Mouse (Mus musculus) thymus, adult 18-20 months (tissue): ENCODE results near the gene Anxa4.

ENCODE experiments used
- DNase-seq, 2 experiments: peaks; one replicate each; pipeline ENCODE4 v3.0.0; 2022; ENCODE audit warnings: mixed read lengths in 2 of 2

Anxa4 gene

GRCm38 (mm10) chr6:86750961-86751360, 42.4 kb downstream of the Anxa4 start:
- no peak for DNase-seq

GRCm38 (mm10) chr6:86749817-86750216, 43.6 kb downstream of the Anxa4 start:
- no peak for DNase-seq

- no peak for DNase-seq
Observed at GRCm38 (mm10) chr6:86747171-86747570, 46.2 kb downstream of the Anxa4 start.

GRCm38 (mm10) chr6:86740652-86741051, 52.7 kb downstream of the Anxa4 start:
- DNase-seq, result no peak

GRCm38 (mm10) chr6:86736830-86737229, 56.6 kb downstream of the Anxa4 start:
- no peak for DNase-seq

GRCm38 (mm10) chr6:86736313-86736712, 57.1 kb downstream of the Anxa4 start:
- DNase-seq, result no peak

DNA sequence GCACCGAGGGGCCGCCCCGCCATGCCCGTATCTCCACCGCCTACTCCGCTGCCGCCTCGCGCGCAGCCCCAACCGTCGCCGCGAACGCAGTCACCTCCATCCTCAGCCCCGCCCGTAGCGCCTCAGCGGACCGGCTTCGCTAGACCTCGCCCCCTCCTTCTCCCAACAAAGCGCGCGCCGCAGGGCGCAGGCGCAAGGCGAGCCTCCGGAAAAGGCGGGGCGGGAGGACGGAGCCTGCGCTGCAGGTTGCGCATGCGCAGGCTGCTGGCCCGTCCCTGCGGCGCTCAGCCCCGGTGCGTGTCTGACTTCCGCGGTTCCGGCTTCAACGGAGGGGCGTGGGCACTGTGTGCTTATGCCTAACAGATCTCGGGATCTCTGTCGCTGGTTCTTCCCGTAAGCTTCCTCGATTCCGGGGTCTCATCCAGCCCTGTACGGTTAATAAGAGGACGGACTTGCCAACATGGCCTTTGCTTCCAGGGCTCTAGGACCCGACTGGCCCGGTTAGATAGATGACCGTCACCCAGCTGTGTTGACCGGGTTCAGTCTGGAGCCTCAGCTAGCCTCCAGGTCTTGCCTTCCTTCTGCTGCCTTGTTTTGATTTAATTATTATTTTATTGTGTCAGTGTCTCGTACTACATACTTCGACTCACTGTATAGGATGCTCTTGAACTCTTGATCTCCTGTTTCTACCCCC, 60.1 kb downstream of the Anxa4 start, which contains the start of gene Gmcl1:
Gene Gmcl1, minus strand, starts transcription at position 201 of the 694 bp plus-strand sequence.
- peak; percentile 92 to 94 for DNase-seq

- peak in 1 of 2 experiments; percentile 67 for DNase-seq
Observed at GRCm38 (mm10) chr6:86732276-86733173, 60.9 kb downstream of the Anxa4 start.

DNA sequence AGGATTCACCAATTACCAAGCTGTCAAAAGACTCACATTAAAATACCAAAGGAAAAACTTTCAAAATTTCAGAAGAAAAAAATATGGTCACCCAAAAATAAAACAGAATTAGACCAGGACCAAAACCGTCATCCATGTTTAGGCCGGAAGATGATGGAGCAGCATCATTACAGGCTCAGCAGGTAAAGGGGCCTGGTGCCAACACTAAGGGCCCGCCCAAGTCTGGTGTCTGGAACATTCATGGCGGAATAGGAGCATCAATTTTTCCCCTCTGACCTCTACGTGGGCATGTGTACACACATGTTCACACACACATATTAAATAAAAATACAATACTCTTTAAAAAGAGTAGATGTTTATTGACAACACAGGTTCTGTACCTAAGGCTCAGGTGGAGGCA, 64.7 kb downstream of the Anxa4 start:
- DNase-seq, result no peak

- no peak for DNase-seq
Observed at GRCm38 (mm10) chr6:86721977-86722376, 71.4 kb downstream of the Anxa4 start.

- DNase-seq, result no peak
Observed at GRCm38 (mm10) chr6:86708072-86708774, 85.2 kb downstream of the Anxa4 start.

DNA sequence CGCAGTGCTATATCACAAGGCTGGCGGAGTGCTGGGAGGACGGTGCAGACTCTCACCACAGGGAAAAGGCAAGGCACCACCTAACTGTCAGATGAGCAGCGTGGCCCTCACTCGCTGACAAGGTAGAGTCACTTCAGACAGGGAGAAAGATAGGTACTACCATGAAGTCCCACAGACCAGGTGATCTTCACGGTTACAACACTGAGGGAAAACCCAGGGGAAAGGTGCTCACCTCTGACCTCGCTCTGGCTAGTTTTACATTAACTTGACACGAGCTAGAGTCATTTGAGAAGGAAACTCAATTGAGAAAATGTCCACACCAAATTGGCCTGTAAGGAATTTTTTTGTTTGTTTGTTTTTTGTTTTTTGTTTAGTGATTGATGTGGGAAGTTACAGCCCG, 90.8 kb downstream of the Anxa4 start:
- DNase-seq, result no peak

DNA sequence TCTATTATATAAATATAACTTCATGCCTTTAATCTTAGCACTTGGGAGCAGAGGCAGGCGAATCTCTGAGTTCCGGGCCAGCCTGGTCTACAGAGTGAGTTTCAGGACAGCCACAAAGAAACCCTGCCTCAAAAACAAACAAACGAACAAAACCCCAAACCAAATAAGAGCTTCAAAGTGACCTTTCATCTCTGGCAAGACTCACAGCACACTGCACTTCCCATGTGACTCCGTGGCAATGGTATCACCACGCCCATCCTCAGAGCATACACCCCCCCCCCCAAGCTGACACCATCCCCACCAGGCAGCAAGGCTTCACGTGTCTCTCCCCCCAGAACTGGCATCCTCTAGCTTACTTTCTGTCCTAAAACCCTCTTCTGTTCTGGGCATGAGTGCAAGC, 95.5 kb downstream of the Anxa4 start:
- DNase-seq, result no peak

DNA sequence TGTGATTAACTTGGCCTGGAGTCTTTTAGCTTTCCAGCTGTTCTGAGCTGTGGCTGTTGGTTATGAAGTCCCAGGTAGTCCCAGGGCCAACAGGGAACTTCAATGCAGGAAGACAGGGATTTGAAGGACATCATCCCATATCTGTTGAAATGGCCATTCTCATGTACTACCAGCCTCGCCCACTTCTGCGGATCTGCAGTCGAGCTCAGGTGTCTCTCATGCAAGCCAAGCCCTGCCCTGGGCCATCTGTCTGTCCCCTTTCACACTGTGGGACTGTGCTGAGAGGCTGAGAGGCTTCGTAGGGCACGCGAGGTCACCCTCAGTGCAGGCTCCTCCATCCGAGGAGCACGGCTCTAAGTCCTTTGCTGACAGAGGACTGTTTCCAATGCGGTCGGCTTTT, 97.2 kb downstream of the Anxa4 start:
- DNase-seq, result no peak

GRCm38 (mm10) chr6:86694465-86694864, 98.9 kb downstream of the Anxa4 start:
- peak; percentile 14 to 31 for DNase-seq

DNA sequence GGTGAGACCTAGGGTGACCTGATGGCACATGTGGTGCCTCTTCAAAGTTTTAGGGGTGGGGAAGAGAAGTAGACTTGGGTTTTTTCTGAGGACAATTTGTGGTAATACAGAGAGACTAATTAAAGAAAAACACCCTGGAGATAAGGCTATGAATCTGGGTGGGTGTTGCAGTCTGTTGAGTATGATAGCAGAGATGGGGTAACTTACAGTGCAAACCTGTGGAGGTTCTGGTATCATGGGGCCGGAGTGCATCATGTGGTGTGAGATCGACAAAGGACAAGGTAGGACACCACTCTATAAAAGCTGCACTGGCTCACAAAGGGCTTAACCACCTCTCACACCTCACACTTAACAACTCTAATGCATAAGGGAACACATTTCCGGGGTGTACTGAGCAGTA, 103.7 kb downstream of the Anxa4 start:
- no peak for DNase-seq

GRCm38 (mm10) chr6:86686971-86687370, 106.4 kb downstream of the Anxa4 start:
- no peak for DNase-seq
